Mouse (Mus musculus): ENCODE data around the gene Sde2. TPM values are rescaled to one million over a fixed set of nuclear protein-coding genes. Genes with fewer than 3 reads are reported as not detected.

Sde2 gene
- polyA plus RNA-seq, 1 experiment, result 7.1 TPM

DNA sequence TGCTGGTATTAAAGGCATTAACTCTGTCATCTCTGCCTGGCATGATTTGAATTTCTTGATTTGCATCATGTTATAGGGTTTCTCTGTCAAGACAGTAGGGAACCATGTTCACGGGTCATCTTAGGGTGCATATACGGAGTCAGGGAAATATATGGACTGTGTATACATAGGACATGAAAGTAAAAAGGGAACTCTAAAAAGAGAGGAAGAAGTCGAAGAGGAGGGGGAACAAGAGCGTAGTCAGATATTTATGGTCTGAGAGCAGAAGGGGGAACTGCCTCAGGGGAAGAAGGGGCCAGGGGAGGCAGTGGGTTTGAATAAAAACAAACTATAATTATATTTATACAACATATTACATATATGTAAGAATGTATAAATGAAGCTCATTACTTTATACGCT lies 28.7 kb upstream of the Sde2 start:
- no peaks in the 10 kb centered on the region for H3K36me3 ChIP-seq (ENCODE audit: control insufficient read depth, insufficient read depth, low read length)
- H3K4me3 ChIP-seq (ENCODE audit: extremely low read depth, insufficient read depth, insufficient read length), result no peak overlapping the region
- no peaks in the 10 kb centered on the region for H3K27me3 ChIP-seq (ENCODE audit: control insufficient read depth, insufficient read depth, low read length)
- WGBS, result 31% methylated on average over 5 of the region's 5 CpGs
- DNase-seq (ENCODE audit: low read depth in 1 of 2, low spot score in 2 of 2), result no peak
- peak overlapping the region; percentile 84 for H3K27ac ChIP-seq (ENCODE audit: insufficient read depth, low read length)
- no peak for TF ChIP-seq POLR2A (IDR thresholded peaks at IDR 0.05; ENCODE audit: low read depth, low read length)
- no peak for TF ChIP-seq CTCF (IDR thresholded peaks at IDR 0.05; ENCODE audit: extremely low read depth, insufficient read depth, insufficient read length, insufficient replicate concordance)
- peaks cover 38% of the 10 kb centered on the region; the same call in 1 of the 2 replicates for H3K4me1 ChIP-seq (ENCODE audit: control insufficient read depth, insufficient read depth, insufficient read length)

DNA sequence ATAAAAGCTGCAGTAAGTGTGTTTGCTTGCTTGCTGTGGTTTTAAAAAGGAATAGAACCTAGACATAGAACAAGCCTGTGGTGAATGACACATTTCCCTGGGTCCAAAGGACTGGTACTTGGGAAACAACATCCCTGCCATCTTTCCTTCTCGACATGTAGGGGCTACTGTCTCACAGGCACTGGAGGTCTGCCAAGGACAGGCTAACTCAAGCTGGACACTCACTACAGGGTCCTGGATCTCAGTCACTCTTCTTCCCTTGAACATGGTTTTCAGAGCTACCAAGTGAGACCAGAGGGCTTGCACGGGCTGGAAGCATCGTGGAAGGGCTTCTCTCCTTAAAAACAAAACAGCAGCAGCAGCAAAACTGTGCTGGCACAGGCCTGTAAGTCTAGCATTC lies 27.2 kb upstream of the Sde2 start:
- WGBS, result 64% methylated on average over 3 of the region's 3 CpGs
- DNase-seq (ENCODE audit: low read depth in 1 of 2, low spot score in 2 of 2), result no peak
- Histone ChIP-seq H3K4me3 (ENCODE audit: extremely low read depth, insufficient read depth, insufficient read length) (no peak overlapping the region), H3K36me3 (ENCODE audit: control insufficient read depth, insufficient read depth, low read length) (no peaks in the 10 kb centered on the region), H3K27ac (ENCODE audit: insufficient read depth, low read length) (peak overlapping the region; percentile 86), H3K4me1 (ENCODE audit: control insufficient read depth, insufficient read depth, insufficient read length) (peaks cover 35% of the 10 kb centered on the region; the same call in 1 of the 2 replicates), H3K27me3 (ENCODE audit: control insufficient read depth, insufficient read depth, low read length) (no peaks in the 10 kb centered on the region)
- no peak for TF ChIP-seq CTCF (IDR thresholded peaks at IDR 0.05; ENCODE audit: extremely low read depth, insufficient read depth, insufficient read length, insufficient replicate concordance)
- TF ChIP-seq POLR2A (IDR thresholded peaks at IDR 0.05; ENCODE audit: low read depth, low read length), result no peak

DNA sequence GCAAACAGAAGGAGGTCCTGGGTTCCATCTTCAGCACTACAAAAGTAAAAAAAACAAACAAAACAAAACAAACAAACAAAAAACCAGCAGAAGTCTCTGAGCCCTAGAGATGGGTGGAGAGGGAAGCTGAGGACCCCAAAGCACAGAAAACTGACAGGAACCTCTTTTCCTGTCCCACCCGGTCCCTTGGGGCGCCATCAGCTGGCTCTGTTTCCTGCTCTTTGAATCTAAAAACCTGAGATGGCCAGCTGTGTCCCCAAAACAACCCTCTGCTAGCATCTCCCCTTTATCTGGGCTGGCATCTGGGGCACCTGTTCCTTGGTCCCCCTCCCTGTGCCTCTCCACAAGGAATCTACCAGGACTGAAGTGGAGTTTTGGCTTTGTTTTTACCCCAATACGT lies 26.2 kb upstream of the Sde2 start:
- H3K27me3 ChIP-seq (ENCODE audit: control insufficient read depth, insufficient read depth, low read length), result no peaks in the 10 kb centered on the region
- WGBS, result 29% methylated on average over 3 of the region's 3 CpGs
- H3K27ac ChIP-seq (ENCODE audit: insufficient read depth, low read length), result peak overlapping the region; percentile 90
- H3K36me3 ChIP-seq (ENCODE audit: control insufficient read depth, insufficient read depth, low read length), result no peaks in the 10 kb centered on the region
- peak in 1 of 2 experiments; percentile 84 for DNase-seq (ENCODE audit: low read depth in 1 of 2, low spot score in 2 of 2)
- H3K4me3 ChIP-seq (ENCODE audit: extremely low read depth, insufficient read depth, insufficient read length), result no peak overlapping the region
- peaks cover 35% of the 10 kb centered on the region; the same call in 1 of the 2 replicates for H3K4me1 ChIP-seq (ENCODE audit: control insufficient read depth, insufficient read depth, insufficient read length)
- no peak for TF ChIP-seq CTCF (IDR thresholded peaks at IDR 0.05; ENCODE audit: extremely low read depth, insufficient read depth, insufficient read length, insufficient replicate concordance)
- no peak for TF ChIP-seq POLR2A (IDR thresholded peaks at IDR 0.05; ENCODE audit: low read depth, low read length)

DNA sequence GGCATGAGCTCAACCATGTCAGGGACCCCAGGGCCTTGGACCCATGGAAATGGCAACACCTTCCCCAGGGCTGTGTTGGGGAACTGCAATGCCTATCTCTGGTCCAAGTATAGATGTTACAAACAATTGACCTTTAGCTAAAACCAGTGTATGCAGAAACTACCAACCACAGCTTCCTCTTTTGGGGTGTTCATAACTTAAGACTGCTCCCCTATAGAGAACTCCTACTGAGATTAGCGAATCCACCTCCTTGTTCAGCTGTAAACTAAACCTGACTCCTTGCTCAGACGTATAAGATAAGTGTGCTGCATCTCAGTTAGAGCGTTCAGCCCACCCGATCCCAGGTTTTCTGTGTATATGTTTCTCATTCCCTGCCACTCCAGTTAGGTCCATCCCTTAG lies 24.3 kb upstream of the Sde2 start:
- H3K36me3 ChIP-seq (ENCODE audit: control insufficient read depth, insufficient read depth, low read length), result no peaks in the 10 kb centered on the region
- no peak for DNase-seq (ENCODE audit: low read depth in 1 of 2, low spot score in 2 of 2)
- H3K4me3 ChIP-seq (ENCODE audit: extremely low read depth, insufficient read depth, insufficient read length), result no peak overlapping the region
- 43% methylated on average over 4 of the region's 4 CpGs for WGBS
- no peak for TF ChIP-seq CTCF (IDR thresholded peaks at IDR 0.05; ENCODE audit: extremely low read depth, insufficient read depth, insufficient read length, insufficient replicate concordance)
- TF ChIP-seq POLR2A (IDR thresholded peaks at IDR 0.05; ENCODE audit: low read depth, low read length), result no peak
- no peaks in the 10 kb centered on the region for H3K27me3 ChIP-seq (ENCODE audit: control insufficient read depth, insufficient read depth, low read length)
- peak overlapping the region; percentile 90 for H3K27ac ChIP-seq (ENCODE audit: insufficient read depth, low read length)
- peaks cover 45% of the 10 kb centered on the region; the same call in 1 of the 2 replicates for H3K4me1 ChIP-seq (ENCODE audit: control insufficient read depth, insufficient read depth, insufficient read length)

DNA sequence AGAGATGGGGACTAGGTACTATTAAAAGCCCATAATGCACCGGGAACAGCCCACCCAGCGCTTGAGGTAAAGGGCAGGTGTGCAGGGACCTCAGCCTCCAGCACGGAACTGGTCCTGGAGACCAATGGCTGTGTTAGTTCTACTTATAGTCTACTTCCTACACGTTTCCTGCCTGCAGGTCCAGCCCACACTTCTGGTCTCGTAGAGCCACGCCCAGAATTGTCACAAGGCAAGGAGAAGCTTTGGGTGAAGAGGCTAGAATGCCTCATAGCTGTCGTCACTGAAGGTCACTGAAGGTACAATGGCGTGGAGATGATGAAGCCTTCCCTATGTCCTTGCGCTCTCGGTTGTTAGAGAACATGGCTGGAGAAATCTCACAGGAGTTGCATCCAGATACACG lies 21.2 kb upstream of the Sde2 start:
- Histone ChIP-seq H3K36me3 (ENCODE audit: control insufficient read depth, insufficient read depth, low read length) (no peaks in the 10 kb centered on the region), H3K4me1 (ENCODE audit: control insufficient read depth, insufficient read depth, insufficient read length) (peaks cover 25% of the 10 kb centered on the region; the same call in 1 of the 2 replicates), H3K27ac (ENCODE audit: insufficient read depth, low read length) (peak overlapping the region; percentile 80), H3K4me3 (ENCODE audit: extremely low read depth, insufficient read depth, insufficient read length) (peak overlapping the region; percentile 51), H3K27me3 (ENCODE audit: control insufficient read depth, insufficient read depth, low read length) (no peaks in the 10 kb centered on the region)
- DNase-seq (ENCODE audit: low read depth in 1 of 2, low spot score in 2 of 2), result peak; percentile 72 to 83
- WGBS, result 26% methylated on average over 11 of the region's 11 CpGs
- TF ChIP-seq POLR2A (IDR thresholded peaks at IDR 0.05; ENCODE audit: low read depth, low read length), result no peak; the same call in 1 of the 2 replicates
- TF ChIP-seq CTCF (IDR thresholded peaks at IDR 0.05; ENCODE audit: extremely low read depth, insufficient read depth, insufficient read length, insufficient replicate concordance), result no peak

DNA sequence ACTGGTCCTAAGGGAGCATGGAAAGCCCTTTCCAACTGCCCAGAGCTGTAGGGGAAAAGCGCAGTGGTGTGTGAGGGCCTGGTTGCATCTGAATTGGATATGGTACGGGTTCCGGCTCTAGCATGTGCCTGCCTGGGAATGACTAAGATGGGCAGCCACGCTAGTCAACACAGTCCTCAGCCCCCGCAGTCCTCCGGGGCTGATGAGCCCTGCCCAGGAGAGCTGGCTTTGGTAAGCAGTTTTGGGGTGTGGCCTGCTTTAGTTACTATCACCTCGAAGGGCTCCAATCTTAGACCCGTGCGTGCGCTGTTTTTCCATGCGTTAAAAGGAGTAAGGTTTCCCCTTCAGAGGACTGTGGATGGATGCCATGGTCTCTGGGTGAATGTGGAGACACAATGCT lies 20.8 kb upstream of the Sde2 start:
- peak overlapping the region; percentile 51 for H3K4me3 ChIP-seq (ENCODE audit: extremely low read depth, insufficient read depth, insufficient read length)
- TF ChIP-seq POLR2A (IDR thresholded peaks at IDR 0.05; ENCODE audit: low read depth, low read length) (no peak), CTCF (IDR thresholded peaks at IDR 0.05; ENCODE audit: extremely low read depth, insufficient read depth, insufficient read length, insufficient replicate concordance) (no peak)
- peaks cover 21% of the 10 kb centered on the region; the same call in 1 of the 2 replicates for H3K4me1 ChIP-seq (ENCODE audit: control insufficient read depth, insufficient read depth, insufficient read length)
- H3K27me3 ChIP-seq (ENCODE audit: control insufficient read depth, insufficient read depth, low read length), result no peaks in the 10 kb centered on the region
- WGBS, result 82% methylated on average over 11 of the region's 11 CpGs
- H3K36me3 ChIP-seq (ENCODE audit: control insufficient read depth, insufficient read depth, low read length), result no peaks in the 10 kb centered on the region
- no peak for DNase-seq (ENCODE audit: low read depth in 1 of 2, low spot score in 2 of 2)
- H3K27ac ChIP-seq (ENCODE audit: insufficient read depth, low read length), result peak overlapping the region; percentile 80

DNA sequence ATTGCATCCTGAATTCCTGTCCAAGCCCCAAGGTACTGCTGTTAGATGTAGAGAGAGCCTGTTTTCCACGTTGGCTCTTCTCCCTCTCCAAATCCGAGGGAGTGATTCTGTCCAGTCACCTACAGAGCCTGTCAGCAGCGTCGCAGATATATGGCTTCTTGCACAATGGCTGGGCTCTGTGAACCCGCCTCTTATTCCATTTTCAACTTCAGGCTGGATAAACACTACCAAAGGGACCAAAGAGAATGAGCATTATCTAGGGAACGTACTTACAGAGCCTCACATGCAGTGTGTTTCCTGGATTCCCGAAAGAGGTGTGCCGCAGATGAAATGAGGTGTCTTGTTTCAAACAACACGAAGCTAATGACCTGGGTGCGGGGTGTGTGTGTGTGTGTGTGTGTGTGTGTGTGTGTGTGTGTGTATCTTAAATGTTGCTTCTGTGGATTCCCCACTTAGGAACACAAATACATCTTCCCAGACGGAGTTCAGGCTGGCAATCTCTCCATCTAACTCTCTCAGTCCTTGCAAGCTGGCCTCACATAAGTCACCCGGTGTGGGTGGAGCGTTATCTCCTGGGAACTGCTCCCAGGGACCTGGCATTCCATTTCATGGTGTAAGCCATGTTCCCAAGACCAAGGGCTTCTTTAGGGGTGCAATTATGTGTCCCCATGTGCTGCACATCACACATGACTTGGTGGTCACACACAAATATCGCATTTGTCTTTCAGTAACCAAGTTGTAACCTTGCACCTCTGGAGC lies 20.2 kb upstream of the Sde2 start:
- H3K4me3 ChIP-seq (ENCODE audit: extremely low read depth, insufficient read depth, insufficient read length), result peak overlapping the region; percentile 51
- DNase-seq (ENCODE audit: low read depth in 1 of 2, low spot score in 2 of 2), result no peak

More for the DNA sequence above, 20.2 kb upstream of the Sde2 start:
- WGBS, result 82% methylated on average over 14 of the region's 14 CpGs
- Histone ChIP-seq H3K4me1 (ENCODE audit: control insufficient read depth, insufficient read depth, insufficient read length) (peaks cover 18% of the 10 kb centered on the region; the same call in 1 of the 2 replicates), H3K27ac (ENCODE audit: insufficient read depth, low read length) (peak overlapping the region; percentile 80), H3K36me3 (ENCODE audit: control insufficient read depth, insufficient read depth, low read length) (no peaks in the 10 kb centered on the region), H3K27me3 (ENCODE audit: control insufficient read depth, insufficient read depth, low read length) (no peaks in the 10 kb centered on the region)
- TF ChIP-seq POLR2A (IDR thresholded peaks at IDR 0.05; ENCODE audit: low read depth, low read length), result no peak
- TF ChIP-seq CTCF (IDR thresholded peaks at IDR 0.05; ENCODE audit: extremely low read depth, insufficient read depth, insufficient read length, insufficient replicate concordance), result no peak

All from spleen, adult 2 months (tissue).